Mouse (Mus musculus) common myeloid progenitor, adult 5-6 weeks (primary cell): ENCODE data around the gene Gm3183. TPM values are rescaled to one million over a fixed set of nuclear protein-coding genes. Genes with fewer than 3 reads are reported as not detected.
"Not testable (repeated sequence)": the region's sequence is repeated elsewhere in the genome, so short reads cannot be mapped to it uniquely, and the experiment has no call there.

ENCODE experiments used
- ATAC-seq: replicated peaks from 2 replicates; pipeline ENCODE4 v1.8.0; 2016; ENCODE audit warnings: low read depth, mild to moderate bottlenecking, moderate TSS enrichment, inconsistent platforms; ENCODE audit not compliant: poor library complexity, severe bottlenecking
- total RNA-seq: library from RNA; stranded (forward); fragments of 200-1000, 187-1606 nt; gene quantifications from 2 replicates; pipeline ENCODE4 v1.2.3, GENCODE M21; 2017

Gene Gm3183
- not detected in 2 replicates for total RNA-seq

- not testable (repeated sequence) for ATAC-seq
Observed at GRCm38 (mm10) chr5:94865136-94865535, at the start of gene Gm3183. TSS of gene Gm3183 (plus strand) at chr5:94865436.

Other genes starting within 250 kb of the Gm3183 start
- not detected in 2 replicates for gene Gm3147, start 249.1 kb upstream of the Gm3183 start, total RNA-seq
- gene Gm6509, start 241.5 kb upstream of the Gm3183 start, total RNA-seq = not detected in 2 replicates
- gene Gm6205, start 217.1 kb upstream of the Gm3183 start, total RNA-seq = not detected in 2 replicates
- not detected in 2 replicates for gene Gm6367, start 123.2 kb downstream of the Gm3183 start, total RNA-seq
- gene Gm7942, start 241.5 kb downstream of the Gm3183 start, total RNA-seq = not detected in 2 replicates